ENCODE assay signal across 23 mouse cellular contexts in genomic region chr1:132919258-132919657, GRCm38 (mm10). TPM values are rescaled to one million over a fixed set of nuclear protein-coding genes. Genes with fewer than 3 reads are reported as not detected.
"Had no signal": no experiment of that assay in that cellular context is flagged by ENCODE, and none has a peak within 500 bp of the region (broad histone marks: within the 10 kb centered on the region; RNA-seq: fewer than 3 reads in every experiment).

No protein-coding gene starts in this region.

- H3K9ac ChIP-seq: heart, embryonic 13.5 days; heart, embryonic 15.5 days; hindbrain, embryonic 15.5 days; kidney, embryonic 15.5 days; limb, embryonic 12.5 days; liver, embryonic 13.5 days; liver, embryonic 15.5 days; liver, postnatal 0 days had no signal

- H3K27ac ChIP-seq: heart, adult 2 months; heart, embryonic 13.5 days; heart, embryonic 15.5 days; hindbrain, embryonic 15.5 days; kidney, embryonic 15.5 days; left cerebral cortex, adult 2 months; limb, embryonic 10.5 days; liver, embryonic 13.5 days; liver, embryonic 15.5 days had no signal

- H3K4me3 ChIP-seq: heart, adult 2 months; heart, embryonic 13.5 days; heart, embryonic 15.5 days; hindbrain, embryonic 15.5 days; kidney, embryonic 15.5 days; left cerebral cortex, adult 2 months; limb, embryonic 10.5 days; limb, embryonic 12.5 days; liver, embryonic 13.5 days; liver, embryonic 15.5 days had no signal

- H3K27me3 ChIP-seq: heart, embryonic 15.5 days; hindbrain, embryonic 15.5 days had no signal

- H3K9me3 ChIP-seq: heart, embryonic 13.5 days; heart, embryonic 15.5 days; hindbrain, embryonic 15.5 days; kidney, embryonic 15.5 days; limb, embryonic 10.5 days; limb, embryonic 12.5 days; liver, embryonic 13.5 days; liver, embryonic 15.5 days had no signal

- H3K36me3 ChIP-seq: heart, embryonic 13.5 days; heart, embryonic 15.5 days; hindbrain, embryonic 15.5 days; kidney, embryonic 15.5 days; limb, embryonic 10.5 days; limb, embryonic 12.5 days; liver, embryonic 13.5 days; liver, embryonic 15.5 days had no signal

- H3K4me1 ChIP-seq: liver, embryonic 13.5 days; liver, embryonic 15.5 days had no signal

- DNase-seq: gastrocnemius, postnatal 36 days; heart, adult 11 months; heart, adult 2 months; heart, postnatal 14 days; heart, postnatal 36 days; kidney, adult 11 months; kidney, adult 2 months; kidney, adult 9 months; kidney, postnatal 10 days; kidney, postnatal 25 days; kidney, postnatal 4 days; liver; liver, embryonic 13.5 days; liver, postnatal 0 days had no signal

RNA-seq across cellular contexts. Expression of gene Lrrn2, which starts 39.2 kb away (rescaled TPM):
- total RNA-seq: hematopoietic stem cell, adult 5-6 weeks had no signal
- polyA plus RNA-seq: liver, postnatal 0 days had no signal
